Mouse (Mus musculus) neural tube, embryonic 13.5 days (tissue): ENCODE results near the gene Ptprn2. TPM values are rescaled to one million over a fixed set of nuclear protein-coding genes. Genes with fewer than 3 reads are reported as not detected.

Experiments
- ATAC-seq: fragments of 200-750 bp; cut with Nextera tagmentation; 2 replicates; pipeline ENCODE4 v1.8.0; 2017; ENCODE audit warnings: low read depth, mild to moderate bottlenecking, moderate TSS enrichment, moderate library complexity
- H3K27ac ChIP-seq: fragments of 300-500 bp; sonication (generic); replicated peaks from 2 replicates; pipeline ENCODE4 v1.5.1; 2015; ENCODE audit warnings: moderate library complexity, mild to moderate bottlenecking, inconsistent platforms
- H3K27me3 ChIP-seq: fragments of 300-500 bp; sonication (generic); 2 replicates; pipeline ENCODE4 v1.6.1; 2015; ENCODE audit warnings: mild to moderate bottlenecking, inconsistent platforms
- H3K36me3 ChIP-seq: fragments of 300-500 bp; sonication (generic); 2 replicates; pipeline ENCODE4 v1.6.1; 2015; ENCODE audit warnings: mild to moderate bottlenecking, inconsistent platforms
- H3K4me1 ChIP-seq: fragments of 300-500 bp; sonication (generic); replicated peaks from 2 replicates; pipeline ENCODE4 v1.6.1; 2015; ENCODE audit warnings: inconsistent platforms
- H3K4me2 ChIP-seq: fragments of 300-500 bp; sonication (generic); 2 replicates; pipeline ENCODE4 v1.6.1; 2015; ENCODE audit warnings: inconsistent platforms, mild to moderate bottlenecking, moderate library complexity
- H3K4me3 ChIP-seq: fragments of 300-500 bp; sonication (generic); 2 replicates; pipeline ENCODE4 v1.5.1; 2015; ENCODE audit warnings: mild to moderate bottlenecking, inconsistent platforms
- H3K9ac ChIP-seq: fragments of 300-500 bp; sonication (generic); 2 replicates; pipeline ENCODE4 v1.6.1; 2015; ENCODE audit warnings: moderate library complexity, mild to moderate bottlenecking, inconsistent platforms
- H3K9me3 ChIP-seq: fragments of 300-500 bp; sonication (generic); 2 replicates; pipeline ENCODE4 v1.6.1; 2016; ENCODE audit warnings: inconsistent platforms
- WGBS: fragments of 180-500 bp; shearing (Covaris S2); methylation state at CpG from one replicate; pipeline ENCODE4 v1.1.7; 2015; 5-methylcytosine and 5-hydroxymethylcytosine counted together
- polyA plus RNA-seq: library from polyadenylated mRNA; unstranded; fragments of >200 nt; fragmentation: Nextera tagmentation; extraction: Ambion mirVana; gene quantifications from 2 replicates; pipeline ENCODE4 v1.2.1, GENCODE M21; 2015

Gene Ptprn2
- polyA plus RNA-seq, 1 experiment from 2014 or later = 10.6 TPM

GRCm38 (mm10) chr12:116596993-116597392 is 111.5 kb downstream of the Ptprn2 start:
- ATAC-seq = no peak
- no peak overlapping the region for H3K4me3 ChIP-seq
- H3K9ac ChIP-seq = no peak overlapping the region
- H3K9me3 ChIP-seq = no peaks in the 10 kb centered on the region
- H3K36me3 ChIP-seq = no peaks in the 10 kb centered on the region
- no peaks in the 10 kb centered on the region for H3K27me3 ChIP-seq
- no peak overlapping the region for H3K4me2 ChIP-seq
- 93% methylated on average over 20 of the region's 20 CpGs for WGBS
- H3K4me1 ChIP-seq = peaks cover 50% of the 10 kb centered on the region
- no peak overlapping the region for H3K27ac ChIP-seq

DNA sequence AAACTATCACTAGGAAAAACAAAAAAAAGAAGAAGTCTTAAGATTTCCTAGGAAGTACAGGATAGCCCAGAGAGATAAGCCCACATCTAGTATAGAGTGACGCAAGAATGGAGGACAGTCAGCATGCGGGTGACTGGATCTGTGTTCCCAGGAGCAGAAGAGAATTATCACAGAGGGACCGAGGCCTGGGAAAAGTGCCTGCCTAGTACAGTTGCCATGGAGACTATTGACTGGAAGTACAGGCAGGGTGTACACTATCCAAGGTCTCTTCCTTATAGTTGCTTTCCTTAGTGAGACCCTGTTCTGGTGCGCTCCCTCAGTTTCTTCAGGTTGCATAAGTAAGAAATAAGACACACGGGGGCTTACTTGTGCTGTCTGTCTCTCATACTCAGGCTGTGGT is 112.2 kb downstream of the Ptprn2 start:
- Histone ChIP-seq H3K27ac (peak overlapping the region; percentile 25; the same call in 1 of the 2 replicates), H3K9me3 (no peaks in the 10 kb centered on the region), H3K4me3 (no peak overlapping the region), H3K9ac (no peak overlapping the region), H3K36me3 (no peaks in the 10 kb centered on the region), H3K27me3 (no peaks in the 10 kb centered on the region), H3K4me2 (no peak overlapping the region), H3K4me1 (peaks cover 50% of the 10 kb centered on the region)
- 56% methylated on average over 5 of the region's 5 CpGs for WGBS
- ATAC-seq = no peak

DNA sequence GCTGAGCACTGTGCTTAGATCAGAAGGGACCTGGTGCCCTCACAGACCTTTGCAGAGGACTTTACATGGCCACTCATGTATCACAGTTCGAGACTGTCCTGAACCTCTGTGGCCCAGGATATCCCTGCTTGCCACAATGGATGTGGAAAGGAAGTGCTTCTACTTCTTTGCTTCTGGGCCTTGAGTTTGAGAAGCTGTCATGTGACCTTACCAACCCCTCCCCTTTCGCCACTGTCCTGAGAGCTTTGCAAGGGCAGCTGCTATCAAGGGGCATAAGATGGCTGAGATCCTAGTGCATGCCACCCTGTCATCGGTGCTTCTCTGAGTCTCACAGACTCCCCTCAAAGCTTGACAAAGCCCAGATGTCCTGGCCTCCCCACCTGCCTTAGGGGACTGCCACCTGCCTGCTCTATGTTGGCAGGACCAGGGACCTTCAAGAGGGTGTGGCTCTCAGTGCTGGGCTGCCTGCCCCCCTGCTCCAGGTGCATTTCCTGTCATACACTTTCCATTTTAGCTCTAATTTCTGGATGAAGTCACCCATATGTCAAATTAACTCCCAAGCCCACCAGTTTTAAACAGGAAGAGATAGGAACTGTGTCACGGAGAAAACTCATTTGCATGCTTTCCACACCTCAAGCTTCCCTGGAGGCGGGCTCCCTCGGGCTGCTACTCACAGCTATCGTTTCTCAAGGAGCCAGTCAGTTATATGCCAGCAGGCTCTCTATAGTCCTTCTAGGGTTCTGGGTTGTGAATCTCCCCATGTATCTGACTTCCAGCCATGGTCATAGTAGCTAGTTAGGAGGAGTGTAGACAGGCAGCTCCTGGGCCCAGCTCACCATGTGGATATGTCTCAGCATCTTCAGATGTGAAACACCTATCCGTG is 112.8 kb downstream of the Ptprn2 start:
- H3K36me3 ChIP-seq = no peaks in the 10 kb centered on the region
- H3K27ac ChIP-seq = peak overlapping the region; percentile 25; the same call in 1 of the 2 replicates
- no peaks in the 10 kb centered on the region for H3K9me3 ChIP-seq
- peaks cover 50% of the 10 kb centered on the region for H3K4me1 ChIP-seq
- no peak overlapping the region for H3K4me3 ChIP-seq
- H3K4me2 ChIP-seq = no peak overlapping the region
- 55% methylated on average over 8 of the region's 8 CpGs for WGBS
- ATAC-seq = peak; percentile 17; the same call in 1 of the 2 replicates
- H3K27me3 ChIP-seq = no peaks in the 10 kb centered on the region
- H3K9ac ChIP-seq = no peak overlapping the region

- Histone ChIP-seq H3K9ac (no peak overlapping the region), H3K27me3 (no peaks in the 10 kb centered on the region), H3K4me2 (no peak overlapping the region; the same call in 1 of the 2 replicates), H3K4me1 (peaks cover 42% of the 10 kb centered on the region), H3K36me3 (no peaks in the 10 kb centered on the region), H3K4me3 (no peak overlapping the region), H3K9me3 (no peaks in the 10 kb centered on the region), H3K27ac (peak overlapping the region; percentile 82)
- 63% methylated on average over 1 of the region's 1 CpGs for WGBS
- ATAC-seq = peak; percentile 80
Observed at GRCm38 (mm10) chr12:116599537-116599936, 114.0 kb downstream of the Ptprn2 start.

DNA sequence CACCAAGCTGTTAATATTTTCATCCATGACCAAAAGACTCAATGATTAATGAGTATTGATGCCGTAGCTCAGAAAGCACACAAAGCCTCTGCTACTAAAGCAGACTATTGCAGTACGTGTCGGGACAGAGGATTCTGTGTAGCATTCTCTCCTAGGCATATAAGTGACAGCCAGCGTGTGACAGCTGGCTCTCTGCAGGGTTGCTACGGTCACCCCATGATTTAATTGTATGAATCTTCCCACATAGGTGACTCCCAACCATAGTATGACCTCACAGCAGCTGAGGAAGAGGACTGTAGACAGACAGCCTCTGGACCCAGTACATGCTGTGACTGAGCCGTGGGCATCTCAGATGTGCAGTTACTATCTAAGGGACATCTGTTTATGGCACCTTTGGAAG is 114.5 kb downstream of the Ptprn2 start:
- Histone ChIP-seq H3K9ac (no peak overlapping the region), H3K4me1 (peaks cover 40% of the 10 kb centered on the region), H3K27me3 (no peaks in the 10 kb centered on the region), H3K4me3 (no peak overlapping the region), H3K4me2 (no peak overlapping the region; the same call in 1 of the 2 replicates), H3K36me3 (no peaks in the 10 kb centered on the region), H3K9me3 (no peaks in the 10 kb centered on the region), H3K27ac (peak overlapping the region; percentile 82)
- WGBS = 28% methylated on average over 6 of the region's 6 CpGs
- peak; percentile 66 for ATAC-seq

DNA sequence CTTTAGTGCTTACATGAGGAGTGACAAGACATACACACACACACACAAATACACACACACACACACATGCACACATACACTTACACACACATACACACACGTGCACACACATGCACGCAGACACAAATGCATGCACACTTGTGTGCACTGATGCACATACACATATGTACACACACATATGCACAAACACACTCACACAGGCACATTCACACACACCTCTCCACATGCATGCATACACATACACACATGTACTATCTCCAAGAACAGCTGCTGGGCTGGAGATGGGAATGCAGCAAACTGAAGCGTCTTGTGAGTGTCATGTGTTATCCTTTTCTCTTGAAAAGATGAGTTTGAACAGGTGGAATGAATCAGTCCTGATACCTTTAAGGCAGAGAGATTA is 115.9 kb downstream of the Ptprn2 start:
- ATAC-seq = no peak
- Histone ChIP-seq H3K27me3 (no peaks in the 10 kb centered on the region), H3K4me3 (no peak overlapping the region), H3K4me1 (peaks cover 40% of the 10 kb centered on the region), H3K4me2 (no peak overlapping the region), H3K9me3 (no peaks in the 10 kb centered on the region), H3K36me3 (no peaks in the 10 kb centered on the region), H3K27ac (no peak overlapping the region), H3K9ac (no peak overlapping the region)
- WGBS = 90% methylated on average over 3 of the region's 3 CpGs

- H3K4me1 ChIP-seq = peaks cover 40% of the 10 kb centered on the region
- H3K27ac ChIP-seq = no peak overlapping the region
- H3K9ac ChIP-seq = no peak overlapping the region
- H3K4me2 ChIP-seq = no peak overlapping the region
- no peaks in the 10 kb centered on the region for H3K36me3 ChIP-seq
- no peaks in the 10 kb centered on the region for H3K9me3 ChIP-seq
- 81% methylated on average over 5 of the region's 5 CpGs for WGBS
- no peak overlapping the region for H3K4me3 ChIP-seq
- no peaks in the 10 kb centered on the region for H3K27me3 ChIP-seq
- ATAC-seq = no peak
Observed at GRCm38 (mm10) chr12:116601921-116602320, 116.4 kb downstream of the Ptprn2 start.

DNA sequence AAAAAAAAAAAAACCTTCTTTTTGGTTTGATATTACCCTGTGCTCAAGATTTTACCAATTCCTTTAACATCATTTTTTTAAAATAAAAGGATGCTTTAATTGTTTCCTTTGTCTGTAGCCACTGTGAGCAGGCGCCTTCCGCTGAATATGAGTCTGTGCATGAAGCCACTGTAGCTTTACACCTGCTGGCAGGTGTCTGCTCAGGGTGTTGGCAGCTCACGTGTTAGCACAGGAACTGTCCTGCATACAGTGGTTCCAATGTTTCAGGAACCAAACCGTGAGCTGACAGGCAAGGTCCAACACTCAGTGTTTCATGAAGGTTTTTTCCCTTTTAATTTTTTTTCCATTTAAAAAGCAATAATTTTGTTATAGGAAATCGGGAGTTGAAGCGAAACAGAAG is 123.1 kb downstream of the Ptprn2 start:
- no peak overlapping the region for H3K4me2 ChIP-seq
- no peak overlapping the region for H3K9ac ChIP-seq
- no peaks in the 10 kb centered on the region for H3K4me1 ChIP-seq
- no peaks in the 10 kb centered on the region for H3K36me3 ChIP-seq
- H3K27me3 ChIP-seq = no peaks in the 10 kb centered on the region
- H3K27ac ChIP-seq = no peak overlapping the region
- ATAC-seq = no peak
- no peaks in the 10 kb centered on the region for H3K9me3 ChIP-seq
- 87% methylated on average over 6 of the region's 6 CpGs for WGBS
- H3K4me3 ChIP-seq = no peak overlapping the region

DNA sequence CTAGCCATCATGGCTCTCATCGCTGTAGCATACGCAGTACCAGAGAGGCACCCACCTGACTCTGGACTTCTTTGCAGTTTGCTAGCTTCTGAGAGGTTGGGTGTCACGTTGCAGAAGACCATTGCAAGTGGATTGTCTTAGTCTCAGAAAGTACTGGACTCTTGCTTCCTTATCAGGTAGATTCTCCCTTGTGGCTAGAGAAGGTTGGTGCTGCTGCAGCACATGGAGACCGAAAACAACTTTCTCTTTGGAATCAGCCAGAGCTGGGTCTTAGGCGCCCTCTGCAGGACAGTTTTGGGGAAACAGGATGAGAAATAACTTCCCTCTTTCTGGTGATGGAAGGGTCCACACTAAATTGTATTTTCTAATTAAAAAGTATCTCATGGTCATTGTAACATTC is 134.3 kb downstream of the Ptprn2 start:
- H3K27me3 ChIP-seq = no peaks in the 10 kb centered on the region
- H3K4me2 ChIP-seq = no peak overlapping the region
- no peak overlapping the region for H3K27ac ChIP-seq
- 40% methylated on average over 5 of the region's 5 CpGs for WGBS
- H3K36me3 ChIP-seq = no peaks in the 10 kb centered on the region
- no peak overlapping the region for H3K4me3 ChIP-seq
- ATAC-seq = peak; percentile 60; the same call in 1 of the 2 replicates
- H3K4me1 ChIP-seq = no peaks in the 10 kb centered on the region
- H3K9ac ChIP-seq = no peak overlapping the region
- no peaks in the 10 kb centered on the region for H3K9me3 ChIP-seq

GRCm38 (mm10) chr12:116620299-116620698 is 134.8 kb downstream of the Ptprn2 start:
- no peak overlapping the region for H3K4me2 ChIP-seq
- no peaks in the 10 kb centered on the region for H3K27me3 ChIP-seq
- H3K9ac ChIP-seq = no peak overlapping the region
- H3K9me3 ChIP-seq = no peaks in the 10 kb centered on the region
- peak; percentile 34; the same call in 1 of the 2 replicates for ATAC-seq
- no peak overlapping the region for H3K4me3 ChIP-seq
- H3K27ac ChIP-seq = no peak overlapping the region
- no peaks in the 10 kb centered on the region for H3K36me3 ChIP-seq
- 73% methylated on average over 3 of the region's 3 CpGs for WGBS
- H3K4me1 ChIP-seq = no peaks in the 10 kb centered on the region

GRCm38 (mm10) chr12:116621325-116622040 is 136.0 kb downstream of the Ptprn2 start:
- H3K4me2 ChIP-seq = no peak overlapping the region
- H3K36me3 ChIP-seq = no peaks in the 10 kb centered on the region
- H3K27ac ChIP-seq = no peak overlapping the region
- H3K4me3 ChIP-seq = no peak overlapping the region
- no peaks in the 10 kb centered on the region for H3K27me3 ChIP-seq
- no peak for ATAC-seq
- WGBS = 80% methylated on average over 10 of the region's 10 CpGs
- H3K9me3 ChIP-seq = no peaks in the 10 kb centered on the region
- H3K9ac ChIP-seq = no peak overlapping the region
- H3K4me1 ChIP-seq = no peaks in the 10 kb centered on the region

DNA sequence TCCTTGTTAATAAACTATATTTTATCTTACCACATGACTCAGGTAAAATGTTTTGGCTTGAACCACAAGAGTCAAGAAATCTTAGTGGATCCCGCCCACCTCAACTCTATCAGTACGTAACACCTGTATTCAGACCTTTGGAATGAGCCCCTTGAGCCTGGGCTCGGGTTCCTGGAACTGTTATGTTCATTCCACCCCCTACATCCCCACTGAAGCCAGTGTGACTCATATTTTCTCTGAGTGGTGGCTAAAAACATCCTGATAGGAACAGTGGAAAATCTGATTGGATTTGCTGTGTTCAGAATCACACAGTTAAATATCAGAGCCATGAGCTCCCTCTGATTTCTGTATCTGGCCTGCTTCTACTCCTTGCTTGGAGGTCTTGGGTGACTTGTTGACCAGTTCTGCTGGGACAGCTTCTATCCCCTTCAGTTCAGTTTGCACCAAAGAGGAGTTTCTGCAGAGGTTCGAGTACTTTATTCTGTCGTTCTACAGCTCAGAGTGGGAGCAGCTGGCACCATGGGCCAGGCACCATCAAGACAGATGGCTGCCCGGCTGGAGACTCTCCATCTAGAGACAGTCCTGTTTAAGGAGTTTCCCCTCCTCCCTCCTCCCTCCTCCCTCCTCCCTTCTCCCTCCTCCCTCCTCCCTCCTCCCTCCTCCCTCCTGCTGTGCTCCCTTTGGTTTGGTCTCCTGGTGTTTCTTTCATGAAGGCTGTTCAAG is 137.3 kb downstream of the Ptprn2 start:
- ATAC-seq = no peak
- 51% methylated on average over 6 of the region's 6 CpGs for WGBS
- no peaks in the 10 kb centered on the region for H3K27me3 ChIP-seq
- H3K4me1 ChIP-seq = no peaks in the 10 kb centered on the region
- no peaks in the 10 kb centered on the region for H3K36me3 ChIP-seq
- no peak overlapping the region for H3K4me2 ChIP-seq
- H3K4me3 ChIP-seq = no peak overlapping the region
- H3K27ac ChIP-seq = no peak overlapping the region
- no peaks in the 10 kb centered on the region for H3K9me3 ChIP-seq
- H3K9ac ChIP-seq = no peak overlapping the region
